Mouse (Mus musculus) retina, postnatal 7 days (tissue): ENCODE results near the gene Gm20388.

Experiments used
- DNase-seq: peaks from one replicate; pipeline ENCODE4 v3.0.0-alpha.2; 2012; ENCODE audit warnings: low read depth, low spot score

Gene Gm20388

GRCm38 (mm10) chr8:122089186-122089700 is 2178.6 kb downstream of the Gm20388 start:
- no peak for DNase-seq

- DNase-seq, result no peak
Observed at GRCm38 (mm10) chr8:122092476-122092875, 2181.8 kb downstream of the Gm20388 start.

DNA sequence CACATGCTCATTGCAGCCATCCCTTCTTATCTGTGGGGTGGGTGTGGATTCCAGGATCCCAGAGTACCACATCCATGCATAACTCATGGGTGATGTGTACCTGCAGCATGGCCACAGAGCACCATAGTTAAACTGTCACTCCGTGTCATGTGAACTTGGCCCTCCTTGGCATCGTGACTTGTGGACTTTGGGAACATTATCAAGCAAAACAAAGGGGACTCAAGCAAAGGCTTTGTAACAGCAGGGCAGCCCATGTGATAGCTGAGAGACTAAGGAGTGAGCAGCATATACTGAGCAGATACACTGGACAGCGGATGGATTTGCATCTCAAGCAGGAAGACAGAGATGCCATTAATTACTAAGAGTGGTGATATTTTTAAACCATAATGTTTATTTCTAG is 2188.1 kb downstream of the Gm20388 start:
- DNase-seq, result no peak

DNA sequence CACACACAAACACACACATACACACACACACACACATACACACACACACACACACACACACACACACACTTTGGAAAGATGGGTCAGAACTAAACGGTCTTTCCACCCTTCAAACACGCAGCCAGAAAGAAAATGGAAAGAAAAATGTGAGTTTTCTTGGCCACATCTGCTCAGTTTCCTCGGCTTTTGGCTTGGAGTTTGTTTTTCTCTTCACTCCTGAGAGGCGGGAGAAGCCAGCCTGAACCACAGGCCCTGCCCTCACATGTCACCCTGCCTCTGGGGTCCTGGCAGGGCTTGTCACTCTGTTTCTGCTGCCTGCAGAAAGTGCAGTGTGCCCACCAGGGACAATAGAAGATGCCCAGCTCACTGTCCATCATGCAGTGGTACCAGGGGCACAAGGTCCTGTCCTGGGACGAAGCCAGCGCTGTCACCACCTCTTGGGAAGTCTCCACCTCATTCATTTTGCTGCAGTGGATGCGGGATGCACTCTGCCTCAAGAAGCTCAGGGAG is 2189.1 kb downstream of the Gm20388 start:
- no peak for DNase-seq

GRCm38 (mm10) chr8:122101816-122102215 is 2191.2 kb downstream of the Gm20388 start:
- no peak for DNase-seq

DNA sequence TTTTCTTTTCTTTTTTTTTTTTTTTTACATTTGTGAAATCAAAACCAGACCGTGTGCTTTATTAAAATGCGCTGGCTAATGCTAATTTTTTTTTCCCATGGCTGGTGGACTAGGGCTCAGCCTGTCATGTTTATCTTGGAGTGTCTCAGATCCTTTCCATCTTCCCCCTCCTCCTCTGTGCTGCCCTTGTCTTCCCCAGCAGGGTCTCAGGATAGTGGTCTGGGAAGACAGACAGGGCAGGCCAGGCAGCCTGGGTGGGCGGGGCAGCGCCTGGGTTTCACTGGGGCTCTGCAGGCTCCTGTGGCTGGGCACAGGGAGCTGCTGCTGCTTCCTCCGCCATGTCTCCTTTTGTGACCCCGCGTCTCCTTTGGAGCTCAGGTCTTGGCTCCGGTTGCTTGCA is 2191.6 kb downstream of the Gm20388 start:
- no peak for DNase-seq

DNA sequence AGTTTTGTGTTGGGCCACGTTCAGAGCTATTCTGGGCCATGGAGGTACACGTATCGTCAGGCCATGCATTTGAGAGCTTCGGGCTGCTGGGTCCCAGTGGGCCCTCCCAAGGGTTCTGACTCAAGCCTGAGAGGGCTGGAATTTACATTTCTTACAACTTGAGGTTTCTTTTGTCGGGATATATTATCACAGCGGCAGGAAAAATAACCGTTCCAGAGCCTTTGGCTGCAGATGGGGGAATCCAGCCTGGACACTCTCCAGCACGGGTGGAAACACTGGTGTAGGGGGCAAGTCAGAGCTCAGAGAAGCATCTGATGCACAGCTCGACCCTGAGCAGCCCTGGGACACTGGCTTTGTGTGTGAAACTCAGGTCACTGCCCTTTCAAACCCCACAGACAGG is 2192.6 kb downstream of the Gm20388 start:
- DNase-seq, result no peak

DNA sequence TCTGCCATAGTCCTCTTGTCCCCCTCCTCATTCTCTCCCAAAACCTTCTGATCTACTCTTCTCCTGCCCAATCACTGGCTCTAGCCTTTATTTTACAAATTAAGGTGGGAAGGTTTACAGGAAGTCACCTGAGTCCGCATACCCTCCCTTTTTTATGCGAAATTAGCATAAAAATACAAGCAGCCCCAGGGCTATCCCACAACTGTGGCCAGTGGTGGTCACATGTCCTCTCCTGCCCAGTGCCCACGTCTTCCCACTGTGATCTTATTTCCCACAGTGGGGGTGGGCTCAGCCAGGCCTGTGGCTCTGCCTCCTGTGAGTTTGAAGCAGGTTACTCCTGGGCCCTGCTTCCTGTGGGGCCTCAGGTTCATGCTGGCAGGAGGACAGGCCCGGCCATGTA is 2194.0 kb downstream of the Gm20388 start:
- no peak for DNase-seq

- no peak for DNase-seq
Observed at GRCm38 (mm10) chr8:122106270-122106669, 2195.6 kb downstream of the Gm20388 start.

DNA sequence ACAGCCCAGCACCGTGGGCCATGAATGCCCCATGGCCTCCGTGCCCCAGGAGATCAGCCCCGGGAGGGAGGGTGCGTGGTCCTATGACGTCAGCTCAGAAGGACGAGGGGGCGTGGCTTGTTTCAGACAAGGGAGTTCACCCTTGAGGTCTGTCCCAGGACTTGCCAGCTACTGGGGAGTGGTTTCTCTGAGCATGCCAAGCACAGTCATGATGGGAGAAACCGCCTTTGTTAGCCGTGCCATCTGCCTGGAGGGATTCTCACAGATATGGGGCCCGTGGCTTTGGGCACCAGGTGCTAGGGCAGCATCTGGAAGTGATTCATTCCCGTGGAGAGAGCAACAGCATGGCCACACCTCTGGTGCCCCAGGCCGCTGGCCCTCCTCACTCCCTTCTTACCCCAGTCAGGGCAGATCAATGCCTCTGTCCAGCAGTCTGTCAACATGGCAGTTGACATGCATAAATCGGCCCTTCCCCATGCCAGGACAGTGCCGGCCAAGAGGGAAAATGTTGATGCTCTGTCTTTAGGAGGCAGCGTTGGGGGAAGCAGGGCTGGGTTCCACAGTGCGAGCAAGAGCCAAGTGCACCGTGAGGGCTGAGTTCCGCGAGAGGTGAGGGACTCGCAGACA is 2199.7 kb downstream of the Gm20388 start:
- no peak for DNase-seq

DNA sequence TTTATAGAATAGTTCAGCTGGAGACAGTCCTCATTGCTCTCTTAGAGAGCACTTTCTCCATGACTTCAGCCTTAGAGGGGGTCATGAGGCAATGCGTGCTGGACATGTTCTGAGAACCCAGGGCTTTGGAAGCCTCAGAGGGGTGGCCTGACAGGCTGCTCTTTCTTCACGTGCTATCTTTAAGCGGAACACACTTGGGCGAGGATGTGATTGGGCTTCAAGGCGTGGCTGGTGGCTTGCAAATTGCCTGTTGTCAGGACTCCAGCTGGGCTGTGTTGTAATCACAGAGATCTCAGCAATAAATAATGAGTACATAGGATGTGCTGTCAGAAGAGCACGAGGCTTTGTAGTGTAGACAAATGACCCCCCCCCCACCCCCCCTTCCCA is 2200.2 kb downstream of the Gm20388 start:
- DNase-seq, result no peak

- DNase-seq, result no peak
Observed at GRCm38 (mm10) chr8:122111745-122112144, 2201.1 kb downstream of the Gm20388 start.

DNA sequence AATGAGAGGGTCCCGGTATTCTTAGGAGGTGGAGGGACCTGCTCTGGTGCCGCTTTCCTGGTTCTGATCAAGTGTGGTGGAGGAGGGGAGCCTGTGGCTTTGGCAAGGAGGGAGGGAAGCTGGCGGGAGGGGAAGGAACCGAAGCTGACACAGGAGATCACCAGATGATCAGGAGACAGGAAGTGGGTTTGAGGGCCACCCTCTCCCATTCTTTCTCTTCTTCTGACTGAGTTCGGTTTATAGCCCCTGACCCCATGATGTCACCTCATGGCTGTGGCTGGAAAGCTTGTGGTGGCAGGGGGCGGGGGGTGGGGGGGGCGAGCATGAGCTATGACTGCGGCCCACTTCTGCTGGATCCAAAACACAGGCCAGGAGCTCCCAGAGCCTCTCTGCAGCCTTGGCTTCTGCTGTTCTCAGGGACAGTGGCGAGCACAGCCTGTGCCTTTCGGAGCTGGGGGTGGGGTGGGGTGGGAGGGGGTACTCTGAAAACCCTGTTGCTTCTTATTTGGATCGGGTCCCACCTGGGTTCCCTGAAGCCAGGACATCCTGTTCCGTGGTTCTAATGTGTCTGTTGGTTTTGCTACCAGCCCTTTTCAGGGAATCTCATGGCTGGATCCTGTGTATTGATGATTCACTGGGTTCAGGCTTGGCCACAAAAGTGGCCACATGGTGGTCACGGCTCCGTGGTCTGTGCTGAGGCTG is 2201.8 kb downstream of the Gm20388 start:
- no peak for DNase-seq

DNA sequence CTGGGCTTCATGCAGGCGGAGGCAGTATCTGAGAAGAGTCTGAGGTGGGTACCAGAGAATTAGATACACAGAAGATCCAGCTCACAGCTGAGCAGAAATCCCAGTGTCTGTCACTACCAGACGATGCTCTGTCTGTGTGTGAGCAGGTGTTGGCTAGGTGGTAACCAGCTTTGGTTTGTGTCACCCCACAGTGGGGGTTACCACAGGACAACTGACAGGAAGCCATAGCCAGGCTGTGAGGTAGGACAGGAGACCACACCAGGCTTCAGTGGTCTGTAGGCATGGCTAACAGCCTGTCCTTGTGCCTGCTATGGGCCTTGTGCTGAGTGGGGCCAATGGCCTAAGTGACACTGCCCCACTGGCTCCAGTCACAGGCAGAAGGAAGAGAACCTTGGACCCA is 2204.2 kb downstream of the Gm20388 start:
- DNase-seq, result no peak

GRCm38 (mm10) chr8:122116716-122117357 is 2206.2 kb downstream of the Gm20388 start:
- no peak for DNase-seq

DNA sequence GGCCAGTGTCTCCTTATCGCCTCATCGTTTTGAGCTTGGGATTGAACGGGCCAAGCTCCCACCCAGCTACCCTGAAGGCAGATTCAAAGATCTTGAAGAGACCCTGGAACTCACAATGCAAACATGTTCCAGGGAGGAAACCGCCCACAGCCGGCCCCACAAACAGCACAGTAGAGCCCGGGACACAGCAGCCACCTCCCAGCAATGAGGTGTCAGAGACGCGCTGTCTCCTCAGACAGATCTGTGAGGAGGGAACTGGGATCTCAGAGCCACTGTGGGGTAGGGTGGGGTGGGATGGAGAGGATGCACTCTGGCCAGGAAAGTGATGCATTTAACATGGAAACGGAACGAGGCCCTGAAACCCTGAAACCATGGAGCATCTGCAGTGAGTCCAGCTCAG is 2207.5 kb downstream of the Gm20388 start:
- no peak for DNase-seq

DNA sequence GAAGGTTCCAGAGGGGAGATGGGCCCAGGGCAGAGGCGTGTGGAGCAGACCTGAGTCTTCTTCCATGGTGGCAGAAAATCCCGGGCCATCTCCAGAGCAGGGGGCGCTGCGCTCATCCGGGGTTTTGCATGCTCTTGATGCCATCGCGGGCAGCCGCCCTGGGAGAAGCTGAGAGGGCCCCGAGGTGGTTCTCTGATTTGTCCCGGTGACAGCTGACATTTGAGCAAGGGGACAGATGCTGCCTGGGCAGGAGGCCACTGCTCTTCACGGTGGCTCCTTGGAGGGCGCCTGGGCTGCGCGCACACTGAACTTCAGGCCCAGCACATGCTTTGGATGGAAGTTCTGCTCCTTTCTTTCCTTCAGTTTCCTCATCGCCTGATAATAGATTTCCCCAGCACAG is 2207.9 kb downstream of the Gm20388 start:
- no peak for DNase-seq

DNA sequence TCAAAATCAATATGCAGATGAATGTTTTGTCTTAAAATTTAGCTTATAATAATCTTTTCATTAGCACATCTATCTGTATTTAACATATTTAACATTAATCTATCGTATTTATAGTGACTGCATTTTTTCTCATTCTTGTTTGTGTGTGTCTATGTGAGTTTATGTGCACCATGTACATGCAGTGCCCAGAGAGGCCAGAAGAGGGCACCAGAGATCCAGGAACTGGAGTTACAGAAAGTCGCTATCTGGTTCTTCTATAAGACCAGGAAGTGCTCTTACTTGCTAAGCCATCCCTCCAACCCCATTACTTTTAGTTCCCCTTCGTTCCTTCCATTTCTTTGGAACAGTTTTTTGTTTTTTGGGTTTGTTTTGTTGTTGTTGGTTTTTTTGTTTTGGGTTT is 2213.7 kb downstream of the Gm20388 start:
- no peak for DNase-seq

- no peak for DNase-seq
Observed at GRCm38 (mm10) chr8:122126659-122127058, 2216.0 kb downstream of the Gm20388 start.

GRCm38 (mm10) chr8:122134121-122134529 is 2223.5 kb downstream of the Gm20388 start:
- no peak for DNase-seq

DNA sequence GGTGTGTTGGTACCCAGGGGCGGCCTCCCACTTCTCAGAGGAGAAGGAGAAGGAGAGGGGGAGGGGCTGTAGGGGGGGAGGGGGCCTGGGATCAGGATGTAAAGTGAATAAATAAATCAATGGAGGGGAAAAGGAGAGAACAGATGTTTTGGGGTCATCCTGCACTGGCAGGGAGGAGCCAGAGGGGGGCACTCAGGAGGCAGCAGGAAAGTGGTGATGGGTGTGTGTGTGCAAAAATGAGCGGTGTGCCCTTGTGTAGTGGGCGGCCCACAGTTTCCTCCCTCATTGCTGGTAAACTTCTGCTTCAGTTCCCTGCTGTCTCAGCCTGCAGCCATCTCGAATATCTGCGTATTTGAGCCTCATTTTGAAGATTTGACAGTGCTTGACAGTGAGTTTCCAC is 2224.9 kb downstream of the Gm20388 start:
- DNase-seq, result no peak

DNA sequence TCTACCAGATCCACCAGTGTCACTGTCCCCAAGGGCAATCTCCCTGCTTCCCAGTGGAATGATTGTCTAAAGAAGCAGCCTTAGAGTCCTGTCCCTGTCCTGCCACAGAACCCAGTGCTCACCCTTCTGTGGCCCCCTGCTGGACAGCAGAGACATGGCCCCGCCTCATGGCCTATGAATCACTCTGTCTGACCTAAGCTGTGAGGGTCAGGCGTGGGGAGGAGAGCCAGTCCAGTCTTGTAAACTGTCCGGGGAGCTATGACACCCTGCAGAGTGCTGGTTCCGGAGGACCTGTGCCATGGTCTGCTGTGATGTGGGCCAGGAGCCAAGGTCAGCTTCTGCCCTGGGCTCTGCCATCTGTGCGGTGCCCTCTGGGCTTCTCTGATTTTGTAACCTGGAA is 2229.1 kb downstream of the Gm20388 start:
- peak; percentile 65 for DNase-seq

- no peak for DNase-seq
Observed at GRCm38 (mm10) chr8:122140411-122140810, 2229.8 kb downstream of the Gm20388 start.
